Mouse (Mus musculus) heart, adult 11 months (tissue): ENCODE measurements around the gene Selenok.

Experiments
- DNase-seq: peaks from one replicate; pipeline ENCODE4 v3.0.0; 2022

Gene Selenok

DNA sequence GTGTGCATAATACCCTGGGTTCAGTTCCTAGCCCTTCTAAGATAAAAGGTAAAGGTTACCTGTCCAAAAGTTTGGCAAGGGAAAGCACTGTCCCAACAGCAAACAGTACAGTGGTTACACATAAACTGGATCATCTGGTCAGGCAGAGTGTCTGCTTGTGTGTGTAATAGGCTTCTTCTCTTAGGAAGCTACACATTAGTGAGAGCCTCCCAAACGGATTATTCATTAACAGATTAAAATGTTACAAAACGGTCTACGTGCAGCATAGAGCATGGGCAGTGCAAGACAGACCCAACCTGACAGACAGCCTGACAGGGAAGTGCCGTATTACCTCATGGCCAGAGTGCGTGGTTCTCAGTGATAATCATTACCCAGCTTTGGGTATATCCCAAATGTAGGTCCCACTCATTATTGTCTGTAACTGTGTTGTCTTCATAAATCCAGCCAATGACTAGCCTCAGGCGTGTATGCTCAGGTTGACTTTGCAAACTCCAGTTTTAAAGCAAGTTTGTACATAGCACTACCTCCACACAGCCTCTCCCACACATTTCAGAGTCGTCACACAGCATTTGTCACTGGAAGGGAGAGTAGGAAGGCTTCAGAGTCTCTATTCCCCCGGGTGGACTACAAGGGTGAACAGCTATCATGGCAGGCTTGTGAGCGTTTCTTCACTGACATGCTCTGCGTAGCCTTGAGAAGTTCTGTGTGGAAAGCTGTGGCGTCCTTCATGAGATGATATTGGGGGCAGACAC lies 28.1 kb downstream of the Selenok start:
- no peak for DNase-seq

- no peak for DNase-seq
These were observed 29.2 kb downstream of the Selenok start for GRCm38 (mm10) chr14:29997345-29997744.

- DNase-seq: no peak
These were observed 30.8 kb downstream of the Selenok start for GRCm38 (mm10) chr14:29998747-29999474.

DNA sequence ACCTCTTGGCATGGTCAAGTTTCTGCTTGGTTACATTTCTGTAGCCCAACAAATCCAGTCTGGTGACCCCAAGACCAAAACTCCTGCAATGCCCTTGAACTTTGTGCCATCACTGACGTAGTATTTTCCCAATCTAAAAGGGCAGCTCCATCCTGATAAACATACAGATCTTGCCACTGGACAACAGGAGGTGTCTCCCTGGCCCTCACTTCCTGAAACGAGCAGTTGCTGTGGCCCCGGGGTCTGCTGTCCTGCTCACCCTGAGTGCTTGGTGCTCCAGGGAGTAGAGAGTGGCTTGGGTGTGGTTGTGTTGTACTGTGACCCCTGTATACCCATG lies 31.3 kb downstream of the Selenok start:
- no peak for DNase-seq

GRCm38 (mm10) chr14:30008733-30009575 lies 40.8 kb downstream of the Selenok start, which contains the start of the genes Il17rb and Chdh:
Gene Il17rb, minus strand, starts transcription at chr14:30008896.
Gene Chdh, plus strand, starts transcription at chr14:30009023.
- peak; percentile 94 for DNase-seq

GRCm38 (mm10) chr14:30009864-30010560 lies 41.9 kb downstream of the Selenok start:
- peak; percentile 96 for DNase-seq

GRCm38 (mm10) chr14:30011886-30012560 lies 43.9 kb downstream of the Selenok start:
- no peak for DNase-seq

- DNase-seq: no peak
These were observed 46.4 kb downstream of the Selenok start for GRCm38 (mm10) chr14:30014487-30014886.

GRCm38 (mm10) chr14:30015008-30015407 lies 46.9 kb downstream of the Selenok start:
- no peak for DNase-seq

DNA sequence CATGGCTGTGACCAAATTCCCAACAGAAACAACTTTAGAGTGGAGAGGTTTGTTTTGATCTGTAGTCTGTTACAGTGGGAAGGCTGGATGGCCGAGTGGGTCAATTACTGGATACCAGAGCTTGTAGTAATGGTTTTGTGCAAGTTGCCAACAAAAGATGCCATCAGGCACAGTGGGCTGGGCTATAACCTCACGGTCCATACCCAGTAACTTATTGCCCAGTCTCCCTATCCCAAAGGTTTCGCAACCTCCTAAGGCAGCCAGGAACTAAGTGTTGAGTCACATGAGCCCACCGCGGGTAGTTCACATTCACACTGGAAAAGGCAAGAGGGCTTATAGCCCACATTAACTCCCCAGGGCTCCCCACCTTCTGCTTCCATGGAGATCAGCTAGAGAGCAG lies 48.6 kb downstream of the Selenok start:
- no peak for DNase-seq

GRCm38 (mm10) chr14:30017794-30018462 lies 49.8 kb downstream of the Selenok start:
- no peak for DNase-seq

GRCm38 (mm10) chr14:30018463-30018801 lies 50.3 kb downstream of the Selenok start:
- DNase-seq: peak; percentile 89

- DNase-seq: no peak
These were observed 50.7 kb downstream of the Selenok start for GRCm38 (mm10) chr14:30018846-30019245.

- no peak for DNase-seq
These were observed 51.3 kb downstream of the Selenok start for GRCm38 (mm10) chr14:30019375-30019774.

DNA sequence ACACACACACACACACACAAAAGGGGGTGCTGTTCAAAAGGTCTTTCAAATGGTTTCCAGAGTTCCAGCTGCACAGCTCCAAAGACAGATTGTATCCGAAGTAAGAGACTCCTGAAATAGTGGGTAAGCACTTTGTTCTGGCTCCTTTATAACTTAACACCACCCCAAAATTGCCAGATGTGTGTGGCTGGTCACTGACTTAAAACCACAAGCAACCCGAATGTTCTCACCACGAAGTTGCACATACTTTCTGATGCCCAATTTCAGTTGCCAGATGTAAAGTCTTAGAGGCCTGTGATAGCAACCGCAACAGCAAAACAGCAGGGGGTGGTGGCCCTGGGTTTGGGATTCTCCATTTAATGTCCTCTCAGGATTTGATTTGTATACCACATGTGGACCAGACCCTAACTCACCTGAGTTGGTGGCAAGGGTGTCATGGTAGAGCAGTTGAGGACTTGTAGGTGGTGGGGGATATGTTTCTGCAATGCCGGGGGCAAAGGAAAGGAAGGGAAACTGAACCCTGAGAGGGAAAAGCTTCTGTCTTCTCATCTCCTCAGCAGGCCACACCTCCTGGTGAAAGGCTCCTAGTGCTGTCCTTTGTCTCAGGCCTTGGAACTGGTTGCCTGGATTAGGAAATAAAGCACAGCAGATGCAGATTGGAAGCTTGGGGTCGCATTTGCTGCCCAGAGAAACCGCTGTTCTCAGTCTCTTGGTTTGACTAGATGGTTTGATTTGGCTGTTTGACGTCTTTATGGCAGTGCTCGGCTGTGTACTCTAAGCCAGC lies 51.9 kb downstream of the Selenok start:
- no peak for DNase-seq

GRCm38 (mm10) chr14:30022471-30022870 lies 54.4 kb downstream of the Selenok start:
- no peak for DNase-seq

DNA sequence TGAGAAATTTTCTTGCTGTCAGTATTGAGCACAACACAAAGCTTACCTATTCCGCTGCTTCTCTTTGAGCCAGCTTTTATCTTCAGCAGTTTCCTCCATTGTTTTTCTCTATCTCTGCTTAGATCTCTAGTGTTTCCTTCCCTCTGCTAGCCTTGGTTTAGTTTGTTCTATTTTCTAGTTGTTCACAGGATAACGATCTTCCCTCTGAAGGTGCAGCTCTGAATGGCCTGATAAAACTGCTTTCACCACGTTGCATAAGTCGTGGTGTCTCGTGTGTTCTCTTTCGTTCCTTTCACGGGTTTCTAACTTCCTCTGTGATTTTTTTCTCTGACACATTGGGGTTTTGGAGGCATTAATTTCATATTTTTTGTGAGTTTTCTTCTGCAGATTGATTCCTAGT lies 56.3 kb downstream of the Selenok start:
- DNase-seq: no peak
